Mouse (Mus musculus): Measurements from ENCODE around the gene Hoxd9.

The Hoxd9 gene

DNA sequence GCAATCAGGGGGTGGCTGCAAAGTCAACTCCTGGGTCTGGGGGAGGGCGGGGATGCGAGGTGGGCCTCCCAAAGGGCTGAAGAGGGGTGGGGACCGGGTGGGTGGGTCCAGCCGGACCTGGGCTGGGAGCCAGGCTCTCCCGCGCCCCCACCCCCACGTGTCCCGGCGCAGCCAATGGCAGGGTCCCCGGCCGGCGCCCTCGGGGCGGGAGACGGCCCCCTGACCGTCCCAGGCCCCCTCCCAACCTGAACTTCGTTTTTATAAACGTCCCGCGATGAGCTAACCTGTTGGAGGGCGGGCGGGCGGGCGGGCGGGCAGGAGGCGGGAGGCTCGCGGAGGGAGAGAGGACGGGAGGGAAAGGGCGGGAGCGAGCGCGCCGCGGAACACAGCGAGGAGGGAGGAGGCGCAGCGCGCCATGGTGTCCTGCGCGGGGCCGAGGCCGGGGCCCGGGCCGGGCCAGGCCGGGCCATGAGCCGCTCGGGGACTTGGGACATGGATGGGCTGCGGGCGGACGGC is 29.6 kb upstream of the Hoxd9 start, which contains the start of gene Hoxd13:
Hoxd13 (plus strand) TSS at position 469 of the 516 bp plus-strand sequence.
- intact Hi-C loops (cut with DNase I), result no loop called here

DNA sequence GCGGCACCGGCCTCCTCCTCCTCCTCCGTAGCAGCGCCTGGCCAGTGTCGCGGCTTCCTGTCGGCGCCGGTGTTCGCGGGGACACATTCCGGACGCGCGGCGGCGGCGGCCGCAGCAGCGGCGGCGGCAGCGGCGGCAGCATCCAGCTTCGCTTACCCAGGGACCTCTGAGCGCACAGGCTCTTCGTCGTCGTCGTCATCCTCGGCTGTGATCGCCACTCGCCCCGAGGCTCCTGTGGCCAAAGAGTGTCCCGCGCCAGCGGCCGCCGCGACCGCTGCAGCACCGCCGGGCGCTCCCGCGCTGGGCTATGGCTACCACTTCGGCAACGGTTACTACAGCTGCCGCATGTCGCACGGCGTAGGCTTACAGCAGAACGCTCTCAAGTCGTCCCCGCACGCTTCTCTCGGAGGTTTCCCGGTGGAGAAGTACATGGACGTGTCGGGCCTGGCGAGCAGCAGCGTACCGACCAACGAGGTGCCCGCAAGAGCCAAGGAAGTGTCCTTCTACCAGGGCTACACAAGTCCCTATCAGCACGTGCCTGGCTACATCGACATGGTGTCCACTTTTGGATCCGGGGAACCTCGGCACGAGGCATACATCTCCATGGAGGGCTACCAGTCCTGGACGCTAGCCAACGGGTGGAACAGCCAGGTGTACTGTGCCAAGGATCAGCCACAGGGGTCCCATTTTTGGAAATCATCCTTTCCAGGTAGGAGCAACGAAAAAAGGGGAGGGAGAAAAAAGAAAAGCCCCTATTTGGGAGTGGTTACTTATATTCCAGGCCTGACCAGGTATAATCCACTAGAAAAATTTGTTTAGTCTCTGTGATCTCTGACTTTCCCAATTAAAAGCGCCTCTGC is 28.9 kb upstream of the Hoxd9 start:
- intact Hi-C loops (cut with DNase I), result no loop called here

DNA sequence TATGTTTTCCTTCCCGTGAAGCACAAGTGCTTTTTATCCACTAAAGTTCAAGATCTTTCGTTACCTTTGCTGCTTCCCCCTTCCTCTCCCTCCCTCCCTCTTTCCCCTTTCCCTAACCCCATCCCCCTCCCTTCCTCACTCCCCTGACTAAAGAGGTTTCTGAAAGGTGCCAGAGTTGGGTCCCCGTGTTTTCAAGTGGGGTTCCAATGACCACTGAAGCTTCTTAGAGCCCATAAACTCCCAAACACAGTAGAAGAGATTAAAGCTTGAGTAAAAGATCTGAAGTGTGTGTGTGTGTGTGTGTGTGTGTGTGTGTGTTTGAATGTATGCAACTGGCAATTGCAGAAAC is 28.3 kb upstream of the Hoxd9 start:
- intact Hi-C loops (cut with DNase I), result no loop called here

GRCm38 (mm10) chr2:74669650-74670235 is 27.8 kb upstream of the Hoxd9 start:
- intact Hi-C loops (cut with DNase I), result loop anchor here (5.0 kb wide), 2 partner anchors 602 to 702 kb away; no protein-coding TSS in a partner anchor

DNA sequence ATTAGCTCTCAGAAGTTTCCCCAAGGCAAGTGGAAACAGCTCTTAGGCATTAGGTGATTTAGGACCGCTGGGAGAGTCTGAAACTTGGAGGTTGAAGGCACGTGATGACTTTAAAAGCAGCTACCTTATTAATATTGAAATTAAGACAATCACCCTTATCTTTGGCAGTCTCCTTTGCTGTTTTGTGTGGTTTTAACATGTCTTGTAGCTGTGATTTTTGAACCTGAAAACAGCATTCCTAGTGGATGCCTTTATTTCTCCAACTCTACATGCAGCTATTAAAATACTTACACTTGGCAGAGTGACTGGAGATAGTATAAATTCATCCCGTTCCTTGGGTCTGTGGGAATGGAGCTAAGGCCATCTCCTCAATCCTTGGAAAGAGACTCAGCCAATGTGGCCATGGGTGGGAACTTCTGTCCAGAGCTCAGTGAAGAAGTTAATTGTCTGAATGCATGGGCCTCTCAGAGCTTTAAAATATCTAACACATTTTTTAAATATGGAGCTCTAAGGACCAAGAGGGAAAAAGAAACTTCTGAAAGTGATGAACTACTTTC is 26.8 kb upstream of the Hoxd9 start:
- intact Hi-C loops (cut with DNase I), result loop anchor here (5.0 kb wide), 2 partner anchors 603 to 703 kb away; no protein-coding TSS in a partner anchor

GRCm38 (mm10) chr2:74671847-74672246 is 25.7 kb upstream of the Hoxd9 start:
- intact Hi-C loops (cut with DNase I), result loop anchor here (5.0 kb wide), 2 partner anchors 605 to 705 kb away; no protein-coding TSS in a partner anchor

- intact Hi-C loops (cut with DNase I), result loop anchor here (5.0 kb wide), 2 partner anchors 605 to 705 kb away; no protein-coding TSS in a partner anchor
Measured at GRCm38 (mm10) chr2:74672481-74673362, 24.8 kb upstream of the Hoxd9 start.

GRCm38 (mm10) chr2:74673835-74674425 is 23.6 kb upstream of the Hoxd9 start:
- intact Hi-C loops (cut with DNase I), result loop anchor here (5.0 kb wide), 2 partner anchors 607 to 707 kb away; no protein-coding TSS in a partner anchor

DNA sequence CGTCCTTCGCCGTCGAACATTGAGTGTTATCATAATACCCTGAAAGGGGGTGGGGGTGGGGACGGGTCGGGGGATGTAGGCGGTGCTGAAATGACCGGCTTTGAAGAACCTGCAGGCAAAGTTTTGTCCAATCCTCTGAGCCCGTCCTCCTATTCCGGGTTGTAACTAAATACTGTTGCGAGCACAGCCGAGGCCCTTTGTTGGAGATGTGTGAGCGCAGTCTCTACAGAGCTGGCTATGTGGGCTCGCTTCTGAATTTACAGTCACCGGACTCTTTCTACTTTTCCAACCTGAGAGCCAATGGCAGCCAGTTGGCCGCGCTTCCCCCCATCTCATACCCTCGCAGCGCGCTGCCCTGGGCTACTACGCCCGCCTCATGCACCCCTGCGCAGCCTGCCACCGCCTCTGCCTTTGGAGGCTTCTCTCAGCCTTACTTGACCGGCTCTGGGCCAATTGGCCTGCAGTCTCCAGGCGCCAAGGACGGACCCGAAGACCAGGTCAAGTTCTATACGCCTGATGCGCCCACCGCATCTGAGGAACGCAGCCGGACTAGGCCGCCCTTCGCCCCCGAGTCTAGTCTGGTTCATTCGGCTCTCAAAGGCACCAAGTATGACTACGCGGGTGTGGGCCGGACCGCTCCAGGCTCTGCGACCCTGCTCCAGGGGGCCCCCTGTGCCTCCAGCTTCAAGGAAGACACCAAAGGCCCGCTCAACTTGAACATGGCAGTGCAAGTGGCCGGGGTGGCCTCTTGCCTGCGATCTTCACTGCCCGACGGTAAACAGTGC is 22.5 kb upstream of the Hoxd9 start, which contains the start of gene Hoxd12:
Hoxd12 (plus strand) TSS at position 133 of the 785 bp plus-strand sequence.
- intact Hi-C loops (cut with DNase I), result loop anchor here (5.0 kb wide), 2 partner anchors 608 to 708 kb away; no protein-coding TSS in a partner anchor

- intact Hi-C loops (cut with DNase I), result no loop called here
Measured at GRCm38 (mm10) chr2:74675666-74676282, 21.8 kb upstream of the Hoxd9 start.

DNA sequence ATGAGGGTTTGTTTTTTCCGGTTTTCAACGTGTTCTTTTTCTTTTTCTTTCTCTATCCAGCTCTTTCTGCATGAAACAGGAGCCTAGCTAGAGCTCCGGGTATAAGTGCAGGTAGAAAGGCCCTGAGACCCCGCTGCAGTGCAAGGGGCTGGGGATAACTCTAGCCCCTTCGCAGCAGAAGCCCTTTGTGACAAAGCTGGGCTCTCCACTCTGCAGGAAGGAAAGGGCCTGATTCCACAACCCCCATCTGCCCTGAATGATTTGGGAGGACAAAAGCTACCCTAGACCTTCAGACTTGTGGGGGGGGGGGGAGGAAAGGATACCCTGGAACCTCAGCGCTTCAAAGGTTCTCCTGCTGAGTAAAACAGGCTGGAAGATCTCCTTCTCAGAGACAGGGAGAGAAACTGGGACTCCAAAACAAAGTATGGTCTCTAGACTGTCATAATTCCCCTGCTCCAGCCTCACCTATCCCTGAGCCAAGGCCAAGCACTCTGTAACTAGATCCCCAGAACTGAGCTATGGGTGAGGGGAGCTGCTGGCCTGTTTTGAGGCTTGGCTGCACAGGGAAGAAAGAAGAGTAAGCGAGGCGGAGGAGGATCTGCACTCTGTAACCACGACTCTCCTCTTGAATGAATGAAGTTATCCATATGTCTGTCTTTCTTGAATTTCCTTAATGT is 21.0 kb upstream of the Hoxd9 start:
- intact Hi-C loops (cut with DNase I), result no loop called here

DNA sequence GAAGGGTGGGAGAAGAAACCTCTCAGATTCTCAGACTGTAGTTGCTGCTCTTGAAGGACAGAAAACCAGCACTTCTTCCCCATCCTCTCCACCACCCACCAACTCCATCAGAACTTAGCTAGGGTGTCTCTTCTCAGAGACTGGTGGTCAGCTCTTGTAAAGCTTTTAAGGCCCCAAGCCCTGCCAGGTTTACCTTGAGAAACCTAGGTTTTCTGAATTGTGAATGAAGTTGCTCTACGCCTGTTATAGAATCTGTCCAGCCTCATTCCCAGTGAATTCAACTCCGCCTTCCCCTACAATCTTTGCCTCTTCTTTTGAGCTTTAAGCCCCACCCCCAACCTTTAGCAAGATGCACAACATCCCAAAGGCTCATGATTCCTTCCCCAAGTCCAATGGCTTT is 20.4 kb upstream of the Hoxd9 start:
- intact Hi-C loops (cut with DNase I), result no loop called here

DNA sequence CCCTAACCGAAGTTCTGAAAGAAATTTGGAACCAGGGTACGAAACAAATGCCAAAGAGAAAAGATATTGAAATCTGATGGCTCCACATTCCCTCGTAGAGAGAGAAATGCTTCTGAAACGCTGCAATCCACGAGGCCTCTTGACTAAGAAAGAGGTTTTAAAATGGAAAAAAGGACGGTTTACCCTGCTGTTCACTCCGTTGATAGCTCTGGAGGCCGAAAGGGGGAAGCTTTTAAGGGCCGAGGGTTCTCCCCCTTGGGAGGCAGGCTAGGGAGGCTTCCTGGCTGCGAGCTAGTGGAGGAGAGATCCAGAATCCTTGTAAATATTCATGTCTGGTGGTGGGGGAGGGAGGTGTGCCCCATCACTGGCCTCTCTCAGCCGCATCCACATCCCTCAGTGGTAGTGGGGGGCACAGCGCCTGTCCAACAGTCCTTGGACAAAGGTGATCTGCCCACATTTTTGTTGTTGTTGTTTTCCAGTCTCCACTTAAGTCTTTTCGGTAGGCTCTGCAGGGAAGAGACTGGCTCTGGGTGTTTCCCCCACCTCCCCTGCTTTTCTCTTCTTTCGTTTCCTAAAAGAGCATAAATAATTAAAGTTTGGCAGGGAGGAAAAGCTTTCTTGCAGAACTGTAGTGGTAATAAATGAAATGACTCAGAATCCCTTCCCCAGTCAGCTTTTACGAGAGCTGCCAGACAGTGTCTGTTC is 18.5 kb upstream of the Hoxd9 start, which contains the start of gene Hoxd11:
Hoxd11 (plus strand) TSS at position 667 of the 705 bp plus-strand sequence.
- intact Hi-C loops (cut with DNase I), result no loop called here

DNA sequence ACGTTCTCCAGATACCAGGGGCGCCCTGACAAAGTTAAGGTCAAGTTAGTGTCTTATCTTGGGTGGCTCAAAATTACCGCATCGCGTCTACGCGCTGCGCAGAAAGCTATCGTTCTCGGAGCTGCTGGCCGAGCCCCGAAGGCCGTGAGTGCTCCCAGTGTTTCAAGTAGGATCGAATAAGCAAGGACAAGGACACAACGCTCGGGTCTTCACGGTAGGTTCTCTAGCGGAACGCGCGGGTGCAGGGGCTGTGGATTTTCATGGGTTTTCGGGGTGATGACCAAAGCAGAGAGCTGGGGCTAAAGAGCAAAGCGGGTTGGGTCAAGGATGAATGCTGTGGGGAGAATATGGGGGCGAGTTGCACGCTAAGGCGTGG is 17.9 kb upstream of the Hoxd9 start:
- intact Hi-C loops (cut with DNase I), result no loop called here

GRCm38 (mm10) chr2:74679980-74680379 is 17.5 kb upstream of the Hoxd9 start:
- intact Hi-C loops (cut with DNase I), result no loop called here

GRCm38 (mm10) chr2:74680561-74681398 is 16.7 kb upstream of the Hoxd9 start:
- intact Hi-C loops (cut with DNase I), result no loop called here

Data from adrenal gland (tissue).